Mouse (Mus musculus) megakaryocyte-erythroid progenitor cell, adult 5 weeks (primary cell): ENCODE measurements around the gene Teddm1b. TPM values are rescaled to one million over a fixed set of nuclear protein-coding genes. Genes with fewer than 3 reads are reported as not detected.

Experiments
- polyA plus RNA-seq: library from polyadenylated mRNA; stranded (reverse); fragments of >175 nt; gene quantifications from 2 replicates; pipeline ENCODE4 v1.2.3, GENCODE M21; 2012

Teddm1b gene
- not detected in 2 replicates for polyA plus RNA-seq

GRCm38 (mm10) chr1:153874045-153874444, at the start of gene Teddm1b:
Teddm1b (plus strand) TSS chr1:153874345.

DNA sequence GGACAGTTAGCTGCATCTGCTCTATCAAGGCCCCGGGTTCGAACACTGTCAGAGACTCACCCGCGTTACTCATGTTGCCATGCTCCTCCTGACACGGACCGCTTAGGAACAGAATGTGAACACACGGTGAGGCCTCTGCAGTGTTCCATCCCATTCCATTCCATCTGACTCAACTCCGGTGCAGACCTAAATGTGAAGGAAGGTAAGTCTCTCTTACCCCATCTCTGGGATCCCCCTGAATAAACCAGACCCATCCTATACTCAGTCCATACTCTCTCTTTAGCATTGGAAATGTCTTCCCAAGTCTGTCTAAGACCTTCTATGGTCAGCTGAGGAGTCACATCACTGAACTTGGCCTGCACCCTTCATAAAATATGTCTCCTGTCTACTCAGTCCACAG, 30.1 kb upstream of the Teddm1b start, which contains the start of gene Rgsl1:
TSS of gene Rgsl1 (minus strand) at position 101 of the 400 bp plus-strand sequence.

GRCm38 (mm10) chr1:153891442-153891841, 17.3 kb downstream of the Teddm1b start, which contains the start of gene Teddm1a:
Teddm1a (plus strand) TSS chr1:153891742.

GRCm38 (mm10) chr1:153899731-153900380, 25.7 kb downstream of the Teddm1b start, which contains the start of the genes Glul and Teddm2:
Glul (plus strand) TSS chr1:153899944.
Teddm2 (minus strand) TSS chr1:153900228.

Other genes with a start within 250 kb of the Teddm1b start
- 0.04 and 0.06 TPM in 2 replicates for gene Rgs8, start 221.3 kb upstream of the Teddm1b start, polyA plus RNA-seq
- 2.2 and 2.4 TPM in 2 replicates for gene Rgs16, start 134.0 kb upstream of the Teddm1b start, polyA plus RNA-seq
- gene Rnasel, start 124.9 kb upstream of the Teddm1b start, polyA plus RNA-seq = 3.6 and 4.1 TPM in 2 replicates
- not detected in 2 replicates for gene Rgsl1, start 30.2 kb upstream of the Teddm1b start, polyA plus RNA-seq
- gene Teddm1a, start 17.4 kb downstream of the Teddm1b start, polyA plus RNA-seq = not detected in 2 replicates
- 68.2 and 69.0 TPM in 2 replicates for gene Glul, start 25.6 kb downstream of the Teddm1b start, polyA plus RNA-seq
- gene Teddm2, start 25.9 kb downstream of the Teddm1b start, polyA plus RNA-seq = 0.40 and 0.73 TPM in 2 replicates